Mouse (Mus musculus) cerebellum, adult 8-10 months (tissue): ENCODE measurements around the gene Rilpl1.
A peak's percentile ranks its signal among the peaks of the same experiment; 100 is the strongest.
"Not testable (repeated sequence)": the region's sequence is repeated elsewhere in the genome, so short reads cannot be mapped to it uniquely, and the experiment has no call there.

ENCODE experiments used
- DNase-seq: peaks from one replicate; pipeline ENCODE4 v3.0.0; 2022

The Rilpl1 gene

DNA sequence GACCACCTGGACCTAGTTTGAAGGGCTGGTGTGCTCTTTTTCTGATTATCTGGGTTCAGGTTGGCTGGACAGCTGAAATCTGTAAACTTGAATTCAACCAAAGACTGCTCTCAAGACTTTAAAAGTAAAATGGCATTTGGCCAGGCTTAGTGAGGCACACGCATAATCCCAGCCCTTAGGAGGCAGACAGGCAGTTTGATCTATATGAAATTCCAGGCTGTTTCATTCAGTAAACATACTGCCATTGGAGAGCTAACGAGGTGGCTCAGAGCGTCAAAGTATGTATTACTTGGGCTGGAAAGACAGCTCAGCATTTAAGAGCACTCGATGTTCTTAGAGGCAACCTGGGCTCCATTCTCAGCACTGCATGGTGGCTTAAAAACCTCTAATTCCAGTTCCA, 39.5 kb downstream of the Rilpl1 start:
- DNase-seq = no peak

- DNase-seq = no peak
Observed at GRCm38 (mm10) chr5:124488885-124489284, 42.3 kb downstream of the Rilpl1 start.

DNA sequence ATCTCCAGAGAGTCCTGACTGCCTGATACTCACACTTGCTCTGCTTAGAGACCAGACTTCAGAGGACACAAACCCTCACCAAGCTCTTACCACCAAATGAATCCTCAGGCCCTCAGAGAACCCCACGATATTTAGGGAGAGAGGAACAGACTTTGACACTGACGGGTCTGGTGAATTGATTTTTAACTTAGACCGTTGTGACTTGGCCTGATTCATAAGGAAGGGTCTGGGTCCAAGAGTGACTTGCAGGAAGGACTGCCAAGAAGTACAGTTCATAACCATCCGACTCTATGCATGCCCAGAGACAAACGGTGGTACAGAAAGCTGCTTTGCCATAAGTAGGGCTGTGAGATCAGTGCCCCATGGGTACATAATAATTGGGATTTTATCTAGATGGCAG, 45.5 kb downstream of the Rilpl1 start:
- DNase-seq = no peak

- DNase-seq = no peak
Observed at GRCm38 (mm10) chr5:124483655-124484396, 47.4 kb downstream of the Rilpl1 start.

- DNase-seq = peak; percentile 89
Observed at GRCm38 (mm10) chr5:124482966-124483654, 48.1 kb downstream of the Rilpl1 start, which contains the start of gene Snrnp35. Snrnp35 (plus strand) TSS chr5:124483134.

GRCm38 (mm10) chr5:124482436-124482965, 48.7 kb downstream of the Rilpl1 start:
- peak; percentile 38 for DNase-seq

- no peak for DNase-seq
Observed at GRCm38 (mm10) chr5:124481714-124482113, 49.5 kb downstream of the Rilpl1 start.

GRCm38 (mm10) chr5:124480119-124480518, 51.1 kb downstream of the Rilpl1 start:
- DNase-seq = no peak

GRCm38 (mm10) chr5:124478873-124479204, 52.4 kb downstream of the Rilpl1 start:
- DNase-seq = no peak

DNA sequence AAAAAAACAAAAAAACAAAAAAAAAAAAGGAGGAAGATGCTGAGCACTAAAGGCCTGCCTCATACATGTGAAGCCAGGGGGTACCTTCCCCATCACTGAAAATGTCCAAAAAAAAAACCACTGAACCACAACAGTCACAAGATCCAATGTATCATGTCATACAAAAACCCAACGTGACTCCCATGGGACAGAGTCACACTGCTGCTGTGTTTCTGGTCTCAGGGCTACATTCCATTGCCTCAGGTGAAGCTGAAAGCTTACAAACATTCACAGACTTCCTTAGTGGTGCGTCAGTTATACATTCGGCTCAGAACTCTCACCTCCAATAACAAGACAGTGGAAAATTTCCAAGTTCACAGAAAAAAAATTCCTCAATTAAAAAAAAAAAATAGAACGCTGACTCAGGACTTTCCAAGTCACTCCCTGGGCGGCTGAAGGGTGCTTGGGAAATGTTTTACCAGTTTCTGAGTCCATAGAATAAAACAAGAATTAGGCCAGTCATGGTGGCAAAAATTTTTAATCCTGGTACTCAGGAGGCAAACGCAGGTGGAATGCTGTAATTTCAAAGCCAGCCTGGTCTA, 60.5 kb downstream of the Rilpl1 start:
- DNase-seq = no peak

DNA sequence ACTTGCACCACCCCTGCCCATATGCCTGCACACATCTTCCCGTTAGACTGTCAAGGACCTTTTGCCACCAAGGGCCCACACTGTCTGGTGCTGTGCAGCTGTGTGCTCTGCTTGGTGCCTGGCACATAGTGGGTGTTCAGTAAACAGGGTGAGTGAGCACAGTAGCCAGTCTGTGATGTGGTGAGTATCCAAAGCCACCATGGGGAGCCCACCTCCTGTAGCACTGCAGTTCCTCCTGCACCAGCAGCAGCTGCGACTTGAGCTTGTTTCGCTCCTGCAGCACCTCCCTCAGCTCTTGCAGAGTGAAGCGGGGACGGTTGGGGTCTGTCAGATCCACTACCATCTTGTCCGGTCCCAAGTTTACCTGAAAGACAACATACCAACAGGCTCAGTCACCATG, 61.7 kb downstream of the Rilpl1 start:
- DNase-seq = no peak

- no peak for DNase-seq
Observed at GRCm38 (mm10) chr5:124468365-124468764, 62.8 kb downstream of the Rilpl1 start.

DNA sequence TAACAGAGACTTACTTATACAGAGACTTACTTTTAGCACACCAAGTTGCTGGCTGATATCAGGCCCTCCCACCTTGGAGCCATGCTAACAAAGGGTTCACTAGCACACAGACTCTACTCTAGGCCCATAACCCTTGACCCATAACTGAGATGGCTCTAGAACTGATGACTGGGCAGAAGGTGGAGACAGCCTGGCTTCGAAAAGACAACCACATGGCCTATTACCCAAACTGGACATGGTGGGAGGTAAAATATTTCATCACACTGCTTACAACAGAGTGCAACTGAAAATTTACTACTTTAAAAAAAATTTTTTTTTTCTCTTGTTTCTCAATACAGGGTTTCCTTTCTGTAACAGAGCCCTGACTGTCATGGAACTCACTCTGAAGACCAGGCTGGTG, 63.4 kb downstream of the Rilpl1 start:
- no peak for DNase-seq

DNA sequence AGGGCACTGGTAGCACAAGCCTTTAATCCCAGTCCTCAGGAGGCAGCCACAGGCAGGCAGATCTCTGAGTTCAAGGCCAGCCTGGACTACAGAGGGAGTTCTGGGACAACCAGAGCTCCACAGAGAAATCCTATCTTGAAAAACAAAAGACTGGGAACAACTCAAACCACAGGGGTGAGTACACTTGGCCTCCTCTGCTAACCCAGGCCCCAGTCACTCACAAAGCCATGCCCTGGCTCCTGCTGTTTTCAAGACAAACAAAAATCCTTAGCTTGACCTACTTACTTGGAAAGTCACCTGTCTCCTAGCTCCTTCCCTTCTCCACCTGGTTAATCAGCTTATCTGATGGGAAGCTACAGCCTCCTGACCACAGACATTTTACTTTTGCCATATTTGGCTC, 66.3 kb downstream of the Rilpl1 start:
- DNase-seq = no peak

DNA sequence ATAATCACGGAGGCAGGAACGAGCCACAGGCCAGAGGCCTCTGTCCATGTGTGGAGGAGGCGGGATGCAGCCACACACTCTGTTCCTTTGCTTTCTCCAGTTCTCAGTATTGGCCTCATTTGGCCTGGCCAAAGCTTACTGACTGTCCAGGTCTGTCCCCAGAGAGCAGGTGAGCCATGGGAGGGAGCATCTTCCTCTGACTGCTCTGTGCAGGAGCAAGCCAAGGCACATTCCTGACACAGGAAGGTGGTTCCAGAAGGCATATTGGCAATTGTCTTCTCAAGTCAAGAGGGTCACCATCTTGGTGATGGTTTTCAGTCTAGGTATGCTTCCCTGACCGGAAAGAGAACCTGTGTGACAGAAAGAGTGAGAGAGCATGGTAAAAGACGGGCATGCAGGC, 67.7 kb downstream of the Rilpl1 start:
- no peak for DNase-seq

GRCm38 (mm10) chr5:124462297-124463025, 68.7 kb downstream of the Rilpl1 start:
- DNase-seq = no peak

DNA sequence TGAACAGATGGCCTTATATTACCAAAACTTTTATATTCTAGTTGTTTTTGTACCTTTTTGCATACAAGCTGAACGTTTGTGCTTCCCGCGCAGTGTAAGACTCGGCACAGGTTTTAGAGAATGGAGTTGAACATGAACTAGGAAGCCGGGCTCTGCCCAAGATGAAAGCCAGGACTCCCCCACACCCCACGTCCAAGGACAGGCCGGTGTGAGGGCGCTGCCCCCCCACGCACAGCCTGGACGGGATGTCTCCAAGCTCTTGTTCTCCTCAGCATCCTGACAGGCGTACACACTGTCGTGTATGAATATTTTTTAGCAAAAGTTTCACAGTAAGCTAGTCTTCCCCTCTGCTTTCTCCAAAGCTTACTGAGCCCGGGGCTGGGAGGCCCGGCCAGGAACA, 70.3 kb downstream of the Rilpl1 start:
- not testable (repeated sequence) for DNase-seq

GRCm38 (mm10) chr5:124456762-124457161, 74.4 kb downstream of the Rilpl1 start:
- DNase-seq = no peak

- no peak for DNase-seq
Observed at GRCm38 (mm10) chr5:124454082-124454419, 77.1 kb downstream of the Rilpl1 start.

GRCm38 (mm10) chr5:124453339-124454081, 77.7 kb downstream of the Rilpl1 start:
- DNase-seq = peak; percentile 61

DNA sequence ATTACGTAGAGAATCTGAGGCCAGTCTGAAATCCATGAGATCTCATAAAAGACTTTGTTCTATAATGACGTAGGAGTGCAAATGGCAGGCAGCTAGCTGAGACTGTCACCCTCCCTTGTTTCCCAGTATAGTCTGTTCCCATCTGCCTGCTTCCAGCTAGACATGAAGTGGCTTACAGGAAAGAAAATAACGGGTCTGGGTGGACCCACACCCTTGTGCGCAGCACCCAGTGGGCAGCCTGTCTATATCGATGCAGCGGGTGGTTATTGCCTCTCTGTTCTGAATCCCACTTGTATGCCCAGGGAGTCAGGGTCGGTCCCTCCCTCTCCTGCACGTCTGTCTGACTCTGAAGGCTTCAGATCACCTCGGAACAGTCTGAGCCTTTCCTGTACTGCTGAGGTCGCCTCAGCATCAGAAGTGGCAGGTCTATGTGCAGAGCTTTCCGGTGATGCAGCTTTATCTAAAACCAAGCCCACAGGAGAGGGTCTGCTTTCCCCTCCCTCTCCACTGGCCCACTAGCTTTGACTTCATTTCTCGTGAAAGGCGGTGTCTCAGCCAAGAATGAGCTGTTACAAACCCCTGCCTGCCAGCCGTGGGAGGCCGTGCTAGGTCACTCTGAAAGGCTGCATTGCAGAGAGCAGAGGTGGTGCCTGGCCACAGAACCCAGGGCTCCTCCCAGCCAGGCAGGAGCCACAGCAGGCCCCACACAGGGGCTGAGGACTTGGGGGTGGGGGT, 78.5 kb downstream of the Rilpl1 start:
- no peak for DNase-seq
